Mouse (Mus musculus): ENCODE measurements around the gene Pdlim5.

DNA sequence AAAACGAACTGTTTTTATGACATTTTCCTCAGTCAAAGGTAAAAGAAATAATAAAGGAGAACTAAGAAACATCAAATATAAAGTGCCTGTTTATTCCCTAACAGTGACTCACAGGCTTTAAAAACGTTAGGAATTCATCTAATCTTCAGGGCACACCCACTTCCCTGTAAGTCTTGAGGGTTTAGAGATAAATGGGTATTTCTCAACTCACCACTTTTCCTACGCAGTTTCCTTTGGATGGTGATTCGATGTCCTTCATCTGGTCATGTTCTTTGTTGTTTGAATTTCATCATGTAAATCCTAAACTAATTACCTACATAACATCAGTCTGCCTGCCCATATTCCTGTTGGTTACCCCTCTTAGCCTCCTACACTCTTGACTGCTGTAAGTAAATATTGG is 62.8 kb downstream of the Pdlim5 start:
- TF ChIP-seq CTCF (IDR thresholded peaks at IDR 0.05; ENCODE audit: control insufficient read depth, insufficient read depth, insufficient replicate concordance, low read depth, low read length) (no peak), POLR2A (IDR thresholded peaks at IDR 0.05; ENCODE audit: control insufficient read depth, low read depth, low read length) (no peak)

Measured in testis, adult 2 months (tissue).